Mouse (Mus musculus) gastrocnemius, postnatal 4 days (tissue): Measurements from ENCODE around the gene Msx1. TPM values are rescaled to one million over a fixed set of nuclear protein-coding genes. Genes with fewer than 3 reads are reported as not detected.
A peak's percentile ranks its signal among the peaks of the same experiment; 100 is the strongest.

Experiments
- DNase-seq, 2 experiments: peaks; one replicate each; pipeline ENCODE4 v3.0.0; 2021 to 2022; ENCODE audit warnings: low spot score in 2 of 2, mixed read lengths in 2 of 2
- total RNA-seq, 2 experiments: library from RNA; stranded (reverse); gene quantifications; 2 replicates each; pipeline ENCODE4 v1.2.3; 2021

Gene Msx1
- total RNA-seq, 2 experiments from 2014 or later, result 4.0 to 5.1 TPM

DNA sequence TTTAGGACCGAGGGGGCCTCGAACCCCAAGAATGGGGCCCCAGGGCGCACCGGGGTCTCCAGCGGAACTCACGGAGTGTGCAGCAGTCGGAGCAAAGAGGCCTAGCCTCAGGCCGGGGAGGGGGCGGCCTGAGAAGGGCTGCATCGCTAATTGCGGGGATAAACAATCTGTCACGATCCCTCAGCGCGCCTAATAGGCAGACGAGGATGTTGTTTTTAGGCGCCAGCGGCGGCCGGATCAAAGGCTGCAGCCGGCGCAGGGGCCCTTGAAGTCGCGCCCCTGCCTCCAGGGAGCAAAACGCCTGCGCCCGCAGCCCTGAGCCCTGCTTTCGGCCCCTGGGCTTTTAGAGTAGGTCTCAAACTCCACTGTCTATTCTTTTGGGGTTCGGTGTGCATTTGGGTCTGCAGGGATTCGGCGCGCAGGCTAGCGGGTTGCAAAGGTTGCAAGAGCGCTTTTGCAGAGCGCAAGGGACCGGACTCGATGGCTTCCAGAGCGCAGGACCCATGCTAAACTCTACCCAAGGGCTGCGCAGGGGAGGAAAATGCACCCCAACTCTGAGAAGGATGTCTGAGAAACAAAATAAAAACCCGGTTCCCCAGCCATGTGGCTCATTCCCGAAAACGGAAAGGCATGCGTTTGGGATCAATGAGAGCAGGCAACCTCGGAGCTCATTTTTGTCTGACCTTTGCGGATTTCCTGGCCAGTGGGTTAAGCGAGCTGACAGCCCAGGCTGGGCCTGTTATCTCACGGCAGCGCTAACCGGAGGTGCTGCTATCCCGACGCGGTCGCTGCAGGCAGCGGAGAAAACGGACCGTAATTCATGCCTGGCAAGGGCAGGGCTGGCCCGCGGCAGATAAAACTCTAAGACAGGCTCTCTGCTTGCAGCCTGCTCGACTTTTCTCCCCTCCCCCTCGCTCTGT is 2.6 kb upstream of the Msx1 start:
- no peak for DNase-seq

GRCm38 (mm10) chr5:37825611-37826445 is 1.4 kb upstream of the Msx1 start:
- no peak for DNase-seq

- no peak for DNase-seq
Observed at GRCm38 (mm10) chr5:37825111-37825600, 773 bp upstream of the Msx1 start.

- peak; percentile 27 to 39 for DNase-seq
Observed at GRCm38 (mm10) chr5:37823721-37824460, 492 bp downstream of the Msx1 start.

DNA sequence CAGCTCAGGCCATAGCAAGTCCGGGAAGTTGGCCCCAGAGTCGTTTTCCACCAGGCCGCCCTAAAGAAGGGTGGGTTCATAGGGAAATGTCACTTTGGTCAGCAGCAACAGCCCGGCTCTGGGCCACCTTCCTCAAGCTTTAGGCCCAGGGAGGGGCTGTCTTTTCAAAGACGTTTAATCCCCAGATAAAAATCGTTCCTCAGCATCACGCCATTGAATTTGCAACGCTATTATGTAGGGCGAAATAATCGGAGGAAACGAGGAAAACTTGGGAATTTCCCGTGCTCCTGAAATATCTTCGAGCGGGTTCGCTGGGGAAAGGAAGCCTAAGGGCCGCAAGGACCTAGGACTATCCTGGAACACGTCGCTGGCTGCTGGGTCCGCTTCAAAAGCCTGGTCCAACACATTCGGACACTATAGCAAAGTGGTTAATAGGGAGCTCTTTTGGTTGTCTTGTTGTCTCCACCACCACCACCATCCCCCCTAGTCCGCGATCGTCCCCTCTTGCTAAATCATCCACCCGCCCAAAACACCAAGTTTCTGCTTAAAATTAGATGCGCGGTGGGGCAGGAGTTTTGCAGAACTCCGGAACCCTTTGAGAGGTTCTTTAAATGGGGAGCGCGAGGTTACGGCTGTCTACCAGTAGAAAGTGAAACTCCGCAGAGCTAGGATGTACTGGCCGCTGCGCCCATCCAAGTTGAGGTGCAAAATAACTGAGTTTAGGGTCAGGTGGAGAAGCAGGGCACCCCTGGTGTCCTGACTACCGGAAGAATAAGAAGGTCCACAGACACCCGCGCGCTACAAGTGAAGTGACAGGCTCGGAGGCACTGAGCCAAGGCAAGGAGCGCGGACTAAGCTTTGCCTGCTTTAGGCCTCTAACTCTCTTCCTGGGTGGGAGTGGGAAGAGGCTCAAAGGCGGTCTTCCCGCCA is 1.3 kb downstream of the Msx1 start:
- DNase-seq, result peak in 1 of 2 experiments; percentile 31

DNA sequence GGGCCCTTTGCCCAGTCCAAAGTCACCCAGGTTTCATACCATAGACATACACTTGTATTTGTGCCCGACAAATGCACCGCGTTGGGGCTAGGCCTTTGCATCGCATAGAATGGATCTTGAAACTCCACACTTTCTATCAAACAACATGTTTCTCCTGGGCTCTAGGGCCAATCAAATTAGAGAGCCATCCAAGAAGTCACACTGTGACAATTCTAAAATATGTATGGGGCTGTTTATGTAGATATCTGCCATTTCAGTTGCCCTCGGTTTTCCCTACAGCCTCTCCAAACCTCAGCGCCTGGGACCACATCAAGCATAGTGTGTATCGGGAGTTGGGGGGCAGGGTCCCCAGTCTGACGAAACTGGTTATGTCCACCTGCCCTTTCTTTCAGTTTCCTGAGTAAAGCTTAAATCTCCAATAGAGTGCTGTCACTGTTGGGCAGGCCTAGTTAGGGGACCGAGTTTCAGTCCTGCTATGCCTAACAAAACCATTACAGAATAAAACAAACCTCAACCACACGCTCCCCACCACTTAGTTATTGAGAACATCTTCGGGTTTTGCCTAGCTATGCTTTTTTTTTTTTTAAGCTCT is 2.2 kb downstream of the Msx1 start:
- no peak for DNase-seq

DNA sequence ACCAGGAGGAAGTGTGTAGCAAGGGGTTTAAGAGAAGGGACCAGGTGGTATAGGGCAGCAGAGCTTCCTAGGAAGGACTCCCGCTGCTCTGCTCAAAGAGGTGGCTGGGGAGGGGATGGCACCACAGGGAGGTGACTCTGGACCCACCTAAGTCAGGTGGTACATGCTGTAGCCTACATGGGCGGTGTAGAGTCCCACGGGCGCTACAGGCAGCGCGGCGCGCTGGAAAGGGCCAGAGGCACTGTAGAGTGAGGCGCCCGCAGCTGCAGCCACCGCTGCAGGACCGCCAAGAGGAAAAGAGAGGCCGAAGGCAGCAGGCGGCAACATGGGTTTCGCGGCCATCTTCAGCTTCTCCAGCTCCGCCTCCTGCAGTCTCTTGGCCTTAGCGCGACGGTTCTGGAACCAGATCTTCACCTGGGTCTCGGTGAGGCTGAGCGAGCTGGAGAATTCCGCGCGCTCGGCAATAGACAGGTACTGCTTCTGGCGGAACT is 3.2 kb downstream of the Msx1 start:
- DNase-seq, result no peak

DNA sequence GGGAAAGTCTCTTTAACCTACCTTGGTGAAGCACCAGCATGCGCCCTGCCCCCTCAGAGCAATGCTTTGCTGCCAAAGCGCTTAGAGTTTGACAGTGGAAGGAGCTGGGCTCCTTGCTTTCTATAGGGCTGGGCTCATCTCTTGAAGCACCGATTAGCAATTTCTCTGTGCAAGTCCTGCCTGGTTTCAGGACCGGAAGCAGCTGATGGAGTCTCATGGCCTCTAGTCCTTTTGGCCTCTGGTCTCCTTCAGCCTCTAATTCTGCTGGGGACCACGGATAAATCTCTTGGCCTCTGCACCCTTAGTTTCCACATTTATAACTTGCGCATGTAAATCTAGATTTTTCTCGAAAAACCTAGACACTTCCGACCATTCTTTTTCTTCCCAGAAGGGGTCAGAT is 3.7 kb downstream of the Msx1 start:
- no peak for DNase-seq

DNA sequence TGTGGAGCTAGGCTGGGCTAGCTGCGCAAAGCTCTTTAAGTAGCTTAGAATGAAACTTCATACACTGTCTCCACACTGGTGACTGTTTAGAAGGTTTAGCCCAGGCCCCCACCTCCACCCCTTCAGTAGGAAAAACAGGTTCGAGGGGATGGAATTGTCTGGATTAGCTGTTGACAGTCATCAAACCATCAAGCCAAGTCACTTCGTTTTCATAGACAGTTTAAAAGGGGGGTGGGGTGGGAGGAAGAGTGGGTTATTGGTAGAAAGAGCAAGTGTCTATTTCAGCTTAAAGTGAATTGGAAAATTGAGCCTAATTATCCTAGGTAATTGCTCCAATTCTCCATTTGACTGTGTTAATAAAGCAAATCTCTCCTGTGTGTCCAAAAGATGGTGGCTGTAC is 4.4 kb downstream of the Msx1 start:
- DNase-seq, result no peak

GRCm38 (mm10) chr5:37819541-37819940 is 4.8 kb downstream of the Msx1 start:
- no peak for DNase-seq

GRCm38 (mm10) chr5:37818533-37819215 is 5.7 kb downstream of the Msx1 start:
- no peak for DNase-seq

DNA sequence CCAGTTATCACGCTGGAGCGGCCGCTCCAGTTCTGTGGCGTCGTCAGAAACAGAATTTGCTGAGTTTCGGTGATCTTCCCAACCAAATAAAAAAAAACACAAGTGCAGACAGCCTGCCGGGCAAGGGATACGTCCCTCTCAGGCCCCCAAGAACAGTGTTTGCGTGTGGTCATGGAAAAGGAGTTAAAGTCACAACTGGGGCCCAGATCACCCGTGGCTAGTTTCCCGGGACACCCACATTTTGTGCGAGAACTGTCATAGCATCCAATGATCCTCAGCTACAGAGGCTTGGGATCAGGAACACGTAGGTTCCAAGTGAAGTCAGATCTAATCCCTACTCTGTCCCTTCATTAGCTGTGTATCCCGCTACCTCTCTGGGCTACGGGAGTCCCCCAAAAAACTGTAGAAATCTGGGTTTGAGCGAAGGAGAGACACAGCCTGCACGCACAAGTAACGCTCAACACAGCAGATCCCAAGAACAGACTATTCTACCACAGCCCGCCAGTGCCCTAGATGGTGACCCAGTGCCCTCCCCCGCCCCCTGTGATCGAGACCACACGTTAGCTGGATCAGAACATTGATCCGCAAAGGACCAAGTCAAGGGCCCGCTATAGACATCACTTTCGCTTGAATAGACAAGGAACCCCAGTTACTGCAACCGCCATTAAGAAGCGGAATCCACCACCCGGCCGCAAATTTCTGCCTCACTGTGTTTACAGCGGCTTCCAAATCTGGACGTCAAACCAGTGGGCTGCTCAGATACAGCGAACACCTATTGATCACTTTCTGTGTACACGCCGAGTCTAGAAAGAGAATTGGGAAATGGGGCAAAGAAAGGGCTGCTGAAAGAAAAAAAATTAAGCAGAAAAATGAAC is 6.5 kb downstream of the Msx1 start:
- DNase-seq, result no peak

DNA sequence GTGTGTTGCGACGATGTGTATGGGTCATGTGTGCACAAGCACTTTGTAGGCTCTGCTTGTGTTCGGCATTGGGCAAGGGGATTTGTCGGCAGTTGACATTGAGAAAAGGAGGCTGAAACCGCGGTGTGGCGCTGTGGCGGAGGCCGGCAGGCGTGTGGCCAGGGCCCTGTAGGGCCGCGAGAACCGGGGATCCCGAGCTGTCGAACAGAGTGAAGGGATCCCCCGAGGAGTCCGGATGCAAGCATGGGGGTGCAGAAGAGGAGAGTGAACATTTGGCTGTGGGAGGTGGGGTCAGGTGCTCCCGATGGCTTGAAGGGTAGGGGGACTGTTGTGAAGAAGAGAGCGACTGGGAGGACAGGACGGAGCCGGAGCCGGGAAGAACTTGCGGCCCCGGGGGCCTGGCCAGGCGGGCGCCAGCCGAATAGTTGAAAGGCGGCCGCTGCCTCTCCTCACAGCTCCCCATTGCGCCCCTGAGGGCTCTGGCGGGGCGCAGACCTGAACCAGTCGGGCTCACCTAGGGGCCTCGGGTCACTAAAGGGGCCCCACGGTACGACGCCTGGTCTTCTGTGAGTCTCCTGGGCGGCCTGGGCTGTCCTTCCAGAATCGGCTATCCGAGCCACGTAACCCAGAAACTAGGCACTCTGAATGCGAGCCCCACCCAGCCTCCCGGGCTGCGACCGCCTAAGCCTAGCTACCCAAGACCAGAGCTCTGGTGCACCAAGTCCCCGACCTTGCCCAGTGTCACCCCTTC is 7.3 kb downstream of the Msx1 start:
- peak; percentile 37 to 63 for DNase-seq

GRCm38 (mm10) chr5:37815909-37816308 is 8.5 kb downstream of the Msx1 start:
- no peak for DNase-seq

DNA sequence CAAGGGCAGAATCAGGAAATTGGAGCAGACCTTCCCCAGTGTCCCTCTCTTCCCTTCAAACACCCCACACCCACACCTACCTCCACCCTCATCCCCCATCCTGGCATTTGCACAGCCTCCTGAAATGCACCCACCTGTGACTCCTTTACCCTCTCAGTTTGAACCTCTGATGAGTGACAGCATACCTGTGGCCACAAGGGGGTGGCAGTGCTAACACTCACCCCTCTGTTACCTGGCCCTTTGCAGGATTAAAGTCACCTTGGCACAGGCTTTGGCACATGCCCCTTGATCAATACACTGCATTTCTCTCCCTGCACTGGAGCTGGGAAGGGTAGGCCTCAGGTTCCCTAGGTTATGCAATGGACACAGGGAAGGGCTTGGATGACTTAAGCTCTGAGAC is 10.2 kb downstream of the Msx1 start:
- DNase-seq, result no peak

DNA sequence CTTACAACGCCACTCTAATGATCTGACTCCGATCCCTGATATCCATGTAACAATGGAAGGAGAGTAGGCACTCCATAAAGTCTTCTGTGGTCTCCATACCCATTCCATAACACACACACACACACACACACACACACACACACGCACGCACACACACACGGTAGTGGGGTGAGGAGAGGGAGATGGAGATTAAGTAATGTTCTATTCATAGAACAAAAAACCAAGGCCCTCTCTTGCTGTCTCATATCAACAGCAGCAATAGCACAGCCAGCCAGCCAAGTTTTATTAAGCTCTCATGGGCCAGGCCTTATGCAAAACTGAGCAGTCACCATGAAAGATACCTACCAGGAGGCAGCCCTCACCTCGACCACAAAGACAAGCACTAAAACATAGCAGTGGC is 19.1 kb downstream of the Msx1 start:
- no peak for DNase-seq

- DNase-seq, result no peak
Observed at GRCm38 (mm10) chr5:37804512-37805118, 19.8 kb downstream of the Msx1 start.
